Mouse (Mus musculus) ovary, adult 18-20 months (tissue): ENCODE measurements at regions not wholly inside any gene's neighbourhood (a gene's known extent, or its start where the extent isn't known, plus 50 kb on each side); places are given as distances from the start of the nearest gene placed in this dataset.

ENCODE experiments used
- DNase-seq: peaks from one replicate; pipeline ENCODE4 v3.0.0; 2022; ENCODE audit warnings: low spot score, mixed read lengths

GRCm38 (mm10) chr10:96325297-96325696 is 188.9 kb downstream of the Gm5426 start:
- DNase-seq, result no peak

- no peak for DNase-seq
Observed at GRCm38 (mm10) chr10:96330639-96331487, 194.5 kb downstream of the Gm5426 start.

DNA sequence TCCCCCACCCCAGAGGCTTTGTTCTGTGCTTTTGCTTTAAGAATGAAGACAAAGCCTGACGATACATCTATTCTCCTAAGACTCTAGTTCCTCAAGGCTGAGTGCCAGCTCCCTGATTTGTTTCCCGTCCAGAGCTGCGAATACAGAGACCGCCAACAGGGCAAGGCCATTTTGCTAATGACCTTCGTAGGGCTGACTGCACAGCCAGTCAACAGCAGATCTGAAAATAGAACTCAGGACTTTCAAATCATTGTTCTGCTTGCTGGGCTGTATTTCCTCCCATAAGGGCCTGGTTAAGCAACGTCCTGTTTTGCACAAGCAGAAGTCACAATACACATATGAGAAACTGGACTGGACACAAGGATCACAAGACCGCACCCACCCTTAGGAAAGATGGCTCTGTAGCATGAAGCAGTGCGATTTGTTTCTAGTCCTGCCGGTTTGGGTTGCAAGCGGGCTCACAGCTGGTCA is 196.4 kb downstream of the Gm5426 start:
- DNase-seq, result peak; percentile 82

DNA sequence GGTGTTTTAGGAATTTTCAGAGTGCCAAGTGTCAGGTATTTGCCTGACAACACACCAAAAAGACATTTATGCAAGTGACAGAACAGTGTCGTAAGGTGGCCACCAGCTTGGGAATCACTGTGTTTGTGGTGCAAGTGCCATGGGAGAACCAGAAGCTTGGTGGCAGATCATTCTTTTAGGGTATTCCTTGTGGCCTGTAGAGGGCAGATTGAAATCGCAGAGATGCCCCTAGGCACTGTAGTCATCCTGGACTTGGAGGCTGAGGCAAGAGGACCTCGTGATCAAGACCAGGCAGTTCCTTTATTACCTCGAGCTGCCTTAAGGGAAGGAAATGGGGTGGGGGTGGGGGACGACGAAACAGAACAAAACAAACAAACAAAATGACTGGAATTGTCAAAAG is 196.8 kb downstream of the Gm5426 start:
- no peak for DNase-seq

- DNase-seq, result no peak
Observed at GRCm38 (mm10) chr10:96336271-96336670, 199.9 kb downstream of the Gm5426 start.

DNA sequence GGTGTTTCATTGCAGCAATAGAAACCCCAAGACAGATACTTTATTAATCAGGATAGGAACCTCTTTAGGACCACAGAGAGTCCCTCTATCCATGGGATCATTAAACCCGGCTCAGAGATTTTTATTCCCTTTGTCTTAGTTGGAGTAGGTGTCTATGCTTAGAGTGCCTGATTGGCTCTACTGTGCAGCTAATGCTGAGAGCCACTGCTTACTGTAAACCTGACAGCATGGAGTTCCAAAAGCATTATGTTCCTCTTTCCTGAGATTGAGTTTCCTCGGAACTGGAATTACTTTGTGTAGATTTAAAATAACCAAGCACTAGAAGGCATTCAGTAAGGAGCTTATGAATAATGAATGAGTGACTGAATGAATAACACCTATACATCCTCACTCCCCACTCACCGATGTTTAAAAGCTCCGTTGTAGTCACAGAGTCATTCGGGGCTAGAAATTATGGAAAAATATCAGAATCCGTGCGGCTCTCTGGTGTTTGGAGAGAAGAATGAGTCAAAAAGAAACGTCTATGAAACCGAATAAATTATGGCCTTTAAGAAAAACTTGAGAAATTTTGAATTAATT is 200.8 kb downstream of the Gm5426 start:
- DNase-seq, result no peak

DNA sequence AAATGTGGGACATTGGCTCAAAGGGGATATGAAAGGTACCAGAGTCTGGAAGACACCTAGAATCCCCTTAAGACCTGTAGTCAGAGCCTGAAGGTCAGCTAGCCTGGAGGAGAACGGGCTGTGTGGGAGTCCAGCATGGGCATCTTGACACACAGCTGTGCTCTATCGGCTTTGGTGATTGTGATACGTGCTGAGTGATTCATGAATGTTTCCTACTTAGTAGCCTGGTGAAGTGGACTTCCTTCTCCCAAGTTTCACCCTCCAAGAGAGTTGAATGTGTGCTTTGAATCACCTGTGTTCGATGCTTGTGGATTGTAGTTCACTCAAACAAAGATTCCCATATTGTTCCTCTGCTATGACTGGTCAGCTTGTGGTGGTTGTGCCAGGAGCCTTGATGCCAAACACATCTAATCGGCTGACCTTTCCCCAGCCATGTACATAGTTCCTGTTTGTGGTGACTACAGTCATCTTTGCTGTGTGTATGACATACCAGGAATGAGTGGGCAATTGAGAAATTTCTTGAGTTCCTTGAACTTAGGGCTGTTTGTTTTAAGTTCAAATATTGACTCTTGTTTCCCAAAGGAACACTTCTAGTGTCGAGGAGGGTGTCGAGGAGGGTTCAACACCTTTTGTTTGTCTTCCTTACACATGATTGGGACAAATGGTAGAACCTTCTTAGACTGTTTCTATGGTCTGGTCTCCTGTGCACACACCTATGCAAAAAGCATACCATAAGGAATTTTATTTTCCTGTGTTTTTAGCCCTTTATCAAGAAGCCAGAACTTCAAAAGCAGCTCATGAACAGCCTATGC is 201.6 kb downstream of the Gm5426 start:
- no peak for DNase-seq

GRCm38 (mm10) chr10:96338609-96338978 is 202.2 kb downstream of the Gm5426 start:
- no peak for DNase-seq

- DNase-seq, result no peak
Observed at GRCm38 (mm10) chr10:96342476-96342875, 206.1 kb downstream of the Gm5426 start.

GRCm38 (mm10) chr10:96343666-96344065 is 207.3 kb downstream of the Gm5426 start:
- DNase-seq, result no peak

- no peak for DNase-seq
Observed at GRCm38 (mm10) chr10:96350692-96351091, 214.3 kb downstream of the Gm5426 start.

DNA sequence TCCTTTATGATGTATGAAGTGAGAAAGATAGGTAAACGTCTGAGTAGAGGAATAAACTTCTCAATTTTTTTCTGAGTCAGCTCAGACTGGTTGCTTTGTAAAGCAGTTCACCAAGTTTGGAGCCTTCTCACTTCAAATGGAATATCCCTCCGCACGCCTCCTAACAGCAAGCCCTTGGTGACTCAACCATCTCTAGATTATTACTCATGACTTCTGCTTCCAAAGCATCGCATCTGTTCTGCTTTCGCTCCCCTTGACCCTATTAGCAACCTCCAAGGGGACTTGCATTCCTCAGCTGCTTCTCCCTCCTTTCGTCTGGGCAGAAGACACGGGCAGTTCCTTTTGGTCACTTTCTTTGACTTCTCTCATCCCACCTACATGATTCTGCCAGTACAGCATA is 214.9 kb downstream of the Gm5426 start:
- DNase-seq, result no peak

GRCm38 (mm10) chr10:96356980-96357624 is 220.7 kb downstream of the Gm5426 start:
- DNase-seq, result no peak

DNA sequence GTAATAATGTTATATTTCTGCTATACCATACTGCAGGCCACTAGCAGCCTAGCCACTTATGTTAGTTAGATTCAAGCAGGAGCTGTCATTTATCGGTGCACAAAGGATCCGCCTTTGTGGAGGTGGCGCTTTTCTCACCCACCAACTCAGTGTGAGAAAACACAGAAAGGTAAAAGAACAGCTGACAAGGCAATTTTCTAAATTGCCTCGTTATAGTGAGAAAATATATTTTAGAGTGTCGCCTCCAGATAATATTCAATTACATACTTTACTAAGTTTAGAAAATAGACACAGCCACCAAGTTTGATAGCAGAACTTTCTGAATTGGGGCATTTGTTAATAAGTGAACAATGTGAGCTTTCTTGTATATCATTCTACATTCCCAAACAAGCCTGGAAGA is 221.2 kb downstream of the Gm5426 start:
- no peak for DNase-seq

GRCm38 (mm10) chr10:96358984-96359383 is 222.6 kb downstream of the Gm5426 start:
- DNase-seq, result no peak

DNA sequence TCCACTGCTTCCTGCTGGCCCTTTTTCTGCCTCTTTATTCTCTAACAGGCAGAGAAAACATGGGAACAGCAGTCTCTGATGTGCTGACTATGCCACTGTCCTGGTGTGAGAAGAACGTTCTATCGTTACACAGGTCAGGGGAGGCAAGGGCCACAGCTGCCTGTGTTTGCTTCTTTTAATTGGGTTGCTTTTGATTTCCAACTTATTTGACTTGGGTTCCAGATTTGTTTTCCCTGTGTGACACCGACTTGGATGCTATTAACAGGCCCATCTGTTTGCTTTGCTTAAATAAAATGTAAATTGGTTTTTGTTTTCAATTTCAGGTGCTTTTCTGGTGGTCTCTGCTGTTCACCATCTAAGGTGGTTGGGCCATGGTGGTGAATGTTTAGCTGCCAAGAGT is 225.8 kb downstream of the Gm5426 start:
- no peak for DNase-seq

DNA sequence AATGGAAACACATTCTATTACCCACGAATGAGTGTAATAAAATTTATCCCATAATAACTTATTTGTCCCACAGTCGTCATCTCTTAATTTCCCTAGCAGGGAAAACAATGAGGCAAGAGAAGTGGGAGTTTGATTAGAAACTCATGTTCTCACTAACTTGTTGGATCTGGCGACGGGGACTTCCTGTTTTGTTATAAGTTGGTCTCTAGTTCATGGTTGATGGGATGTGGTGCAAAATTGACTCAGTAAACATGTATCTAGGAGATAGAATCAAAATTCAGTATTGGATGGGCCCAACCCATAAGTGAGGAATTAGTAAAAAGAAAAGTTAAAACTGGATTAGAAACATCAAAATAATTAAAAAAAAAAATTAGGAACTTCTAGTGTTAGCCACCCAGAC is 227.5 kb downstream of the Gm5426 start:
- no peak for DNase-seq

DNA sequence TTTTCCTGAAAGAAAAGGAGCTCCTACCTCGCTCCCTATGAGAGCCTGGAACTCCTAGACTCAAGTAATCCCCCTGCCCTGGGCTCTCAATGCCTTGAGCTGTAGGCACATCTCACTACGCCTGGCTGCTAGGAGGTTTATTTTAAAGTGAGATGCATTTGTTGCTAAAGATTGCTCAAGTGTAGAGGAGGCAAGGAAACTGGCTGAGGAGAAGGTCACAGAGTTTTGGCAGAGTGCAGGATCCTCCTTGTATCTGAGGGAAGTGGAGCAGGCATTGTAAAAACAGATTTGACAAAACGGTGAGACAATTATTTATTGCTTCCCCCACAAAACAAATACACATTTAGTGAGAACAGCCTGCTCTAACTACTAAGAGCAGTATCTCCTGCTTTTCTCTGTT is 228.7 kb downstream of the Gm5426 start:
- no peak for DNase-seq

- no peak for DNase-seq
Observed at GRCm38 (mm10) chr10:96366871-96367270, 230.5 kb downstream of the Gm5426 start.

DNA sequence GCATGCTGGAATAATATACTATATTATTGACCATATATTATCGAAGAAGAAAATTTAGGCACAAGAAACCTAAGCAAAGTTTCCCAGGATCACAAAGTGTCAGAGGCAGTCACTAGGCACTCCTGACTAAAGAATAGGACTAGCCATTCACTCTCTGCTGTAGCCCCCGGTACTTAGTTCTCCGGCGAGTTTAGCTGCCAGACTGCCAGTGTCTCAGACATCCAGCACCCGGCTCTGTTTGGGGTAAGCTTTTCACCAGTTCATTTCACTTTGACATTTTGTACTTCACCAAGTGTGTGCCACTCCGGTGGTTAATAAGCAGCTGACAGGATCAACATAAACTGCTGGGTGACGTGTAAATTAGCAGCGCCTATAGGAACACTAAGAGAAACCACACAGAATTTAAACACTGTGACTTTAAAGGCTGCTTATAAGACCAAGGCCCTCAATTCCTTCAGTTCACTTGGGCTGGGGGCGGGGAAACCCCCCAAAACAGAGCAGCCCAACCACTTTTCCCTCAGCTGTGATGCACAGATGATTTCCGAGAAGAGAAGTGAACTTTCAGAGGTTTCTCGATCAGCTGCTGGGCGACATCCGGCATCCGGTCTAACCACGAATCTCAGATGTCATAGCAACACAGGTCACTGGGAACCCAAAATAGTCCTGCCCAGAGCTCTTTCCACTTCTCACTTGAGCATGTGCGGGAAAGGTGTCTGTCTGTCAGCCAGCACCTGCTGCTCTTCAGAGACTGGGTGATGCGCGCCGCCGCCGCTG is 234.3 kb downstream of the Gm5426 start:
- DNase-seq, result no peak

DNA sequence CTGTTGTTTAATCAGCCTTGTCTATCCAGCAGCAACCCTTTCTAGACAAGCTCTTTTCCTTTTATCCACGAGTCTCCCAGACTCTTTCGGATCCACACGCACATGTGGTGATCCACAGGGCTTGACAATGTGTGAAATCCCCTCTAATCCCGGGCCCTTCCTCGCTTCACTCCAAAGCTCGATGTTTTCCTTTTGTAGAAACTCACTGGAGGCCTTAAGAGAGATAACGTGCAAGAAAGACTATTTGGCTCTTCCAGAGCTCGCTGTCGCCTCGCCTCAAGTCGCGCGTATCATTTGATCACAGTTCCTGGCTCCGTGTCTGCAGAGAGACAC is 234.9 kb downstream of the Gm5426 start:
- DNase-seq, result no peak
